Mouse (Mus musculus) heart, adult 18-20 months (tissue): ENCODE results near the gene Zfp874b. TPM values are rescaled to one million over a fixed set of nuclear protein-coding genes. Genes with fewer than 3 reads are reported as not detected.
"Not testable (repeated sequence)": the region's sequence is repeated elsewhere in the genome, so short reads cannot be mapped to it uniquely, and the experiment has no call there.

ENCODE experiments used
- DNase-seq, 2 experiments: peaks; one replicate each; pipeline ENCODE4 v3.0.0; 2021 to 2022; ENCODE audit warnings: mixed read lengths in 1 of 2
- long read RNA-seq, 2 experiments: library from polyadenylated mRNA; stranded (forward); transcript quantifications; one replicate each; pipeline ENCODE4 v2.0.0; 2021
- total RNA-seq, 2 experiments: library from RNA; stranded (reverse); gene quantifications; 2 replicates each; pipeline ENCODE4 v1.2.3; 2021

The Zfp874b gene
- total RNA-seq, result 10 to 100 TPM; 14.9 to 17.5 TPM
- long read RNA-seq, experiment 1, partial matches to known transcripts, result 0 of 1 reads
- long read RNA-seq, experiment 1, other reads (novel, unspliced or antisense), result 1 of 1 reads
- long read RNA-seq, experiment 2, partial matches to known transcripts, result 0 of 2 reads
- long read RNA-seq, experiment 2, other reads (novel, unspliced or antisense), result 2 of 2 reads

DNA sequence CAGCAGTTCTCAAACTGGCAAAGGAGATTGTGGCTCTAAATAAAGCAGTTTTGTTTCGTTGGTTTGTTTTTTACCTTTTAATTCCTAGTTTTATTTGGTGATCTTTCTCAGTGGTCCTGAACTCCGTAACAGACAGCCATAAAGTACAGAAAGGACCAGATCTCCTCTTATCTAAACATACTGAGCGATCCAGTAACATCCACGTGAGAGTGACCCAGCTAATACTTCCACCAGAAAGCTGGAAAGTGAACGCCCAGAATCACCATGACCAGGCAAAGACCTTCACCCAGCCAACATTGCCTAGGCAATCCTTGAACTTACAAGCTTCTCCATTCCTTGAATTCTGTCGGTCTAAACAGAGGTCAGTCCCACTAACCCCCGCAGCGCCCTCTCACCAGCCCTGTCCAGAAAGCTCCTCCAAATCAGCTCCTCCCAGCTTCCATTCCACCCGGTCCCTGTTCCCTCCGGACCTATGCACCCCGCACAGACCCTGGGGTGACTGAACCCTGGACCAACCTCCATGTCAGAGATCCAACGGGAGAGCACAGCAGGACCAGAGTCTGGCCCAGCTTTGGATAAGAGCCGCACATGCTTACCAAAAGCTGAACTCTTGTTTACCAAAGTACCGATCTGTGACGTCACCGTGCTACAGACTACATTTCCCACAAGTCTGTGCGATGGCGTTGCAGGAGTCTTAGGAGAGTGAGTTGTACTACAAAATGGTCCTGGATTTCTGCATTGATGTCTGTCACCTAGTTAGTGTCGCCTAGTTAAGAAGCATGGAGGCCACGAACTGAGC, at the start of gene Zfp874b:
Gene Zfp874b, minus strand, starts transcription at position 634 of the 799 bp plus-strand sequence.
- DNase-seq, result peak; percentile 95 to 97

DNA sequence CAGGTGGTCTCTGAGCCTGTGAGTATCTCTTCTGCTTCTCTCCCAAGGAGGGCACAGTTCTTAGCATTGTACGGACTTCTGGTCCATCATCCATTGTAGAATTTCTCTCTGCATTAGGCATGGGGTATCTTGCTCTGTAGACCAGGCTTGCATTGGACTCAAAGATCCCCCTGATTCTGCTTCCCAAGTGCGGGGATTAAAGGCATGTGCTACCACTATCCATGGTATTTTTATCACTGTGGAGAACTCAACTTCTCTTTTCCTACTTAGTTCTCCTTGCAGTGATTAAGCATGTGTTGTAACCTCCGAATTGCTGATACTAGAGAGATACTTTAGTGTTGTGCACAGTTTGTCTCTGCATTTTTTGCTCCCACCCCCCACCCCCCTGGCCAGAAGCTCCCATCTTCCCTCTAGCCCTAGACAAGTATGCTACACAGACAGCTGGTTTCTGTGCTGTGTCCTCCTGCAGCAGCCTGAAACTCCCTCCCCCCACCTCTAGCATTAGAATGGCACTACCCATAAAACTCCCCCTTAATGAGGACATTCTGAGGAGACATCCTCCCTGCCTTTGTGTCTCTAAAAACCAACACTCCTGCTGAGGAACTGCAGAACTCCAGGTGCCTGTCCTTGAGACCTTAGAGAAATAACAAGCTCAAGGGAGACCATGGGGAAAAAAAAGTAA, 43.1 kb upstream of the Zfp874b start:
- no peak for DNase-seq

DNA sequence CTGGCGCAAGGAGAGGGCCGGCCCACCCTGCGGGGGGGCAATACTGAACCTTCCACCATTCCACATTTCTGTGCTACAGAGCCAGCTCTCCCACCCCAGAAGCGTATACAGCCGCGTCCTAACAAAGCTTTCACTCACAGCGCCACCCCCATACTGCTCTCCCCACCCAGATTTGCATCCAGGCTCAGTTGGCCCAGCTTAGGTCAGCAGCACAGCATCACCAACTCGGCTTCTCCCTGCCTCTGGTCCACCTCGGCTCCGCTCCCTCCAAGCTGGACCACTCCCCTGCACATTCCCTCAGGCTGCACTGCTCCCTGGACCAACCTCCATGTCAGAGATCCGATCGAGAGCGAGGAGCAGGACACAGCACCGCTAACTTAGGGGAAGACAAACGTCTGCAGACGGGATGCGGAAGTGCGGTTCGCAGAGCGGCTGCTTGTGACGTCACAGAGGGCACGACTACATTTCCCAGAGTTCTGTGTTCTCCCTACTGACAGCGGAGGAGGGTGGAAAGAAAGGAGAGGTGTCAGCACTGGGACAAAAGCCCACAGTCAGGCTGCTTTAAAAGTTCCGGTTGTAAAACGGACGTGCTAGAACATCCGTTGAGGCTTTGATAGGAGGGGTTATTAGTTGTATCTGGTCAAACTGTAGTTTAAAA, 41.8 kb upstream of the Zfp874b start, which contains the start of the genes Gm26965 and Zfp87:
Gene Gm26965, minus strand, starts transcription at position 399 of the 658 bp plus-strand sequence.
Gene Zfp87, minus strand, starts transcription at position 425 of the 658 bp plus-strand sequence.
- DNase-seq, result peak; percentile 96 to 97

DNA sequence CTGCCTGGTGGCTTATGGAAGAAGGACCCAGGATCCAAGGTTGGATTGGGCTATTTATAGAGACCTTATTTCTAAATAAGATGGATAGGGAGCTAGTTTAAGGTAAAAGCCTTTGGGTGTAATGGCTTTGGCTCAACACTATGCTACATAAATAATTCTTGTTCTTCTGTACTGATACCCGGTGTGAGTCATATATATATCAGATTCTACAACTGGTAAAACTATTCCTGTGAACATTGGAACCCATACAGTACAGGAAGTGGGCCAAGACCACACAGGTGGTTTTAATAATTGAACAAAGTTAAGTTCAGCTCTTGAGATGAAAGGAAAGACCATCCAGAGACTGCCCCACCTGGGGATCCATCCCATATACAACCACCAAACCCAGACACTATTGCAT, 16.9 kb upstream of the Zfp874b start:
- no peak for DNase-seq

DNA sequence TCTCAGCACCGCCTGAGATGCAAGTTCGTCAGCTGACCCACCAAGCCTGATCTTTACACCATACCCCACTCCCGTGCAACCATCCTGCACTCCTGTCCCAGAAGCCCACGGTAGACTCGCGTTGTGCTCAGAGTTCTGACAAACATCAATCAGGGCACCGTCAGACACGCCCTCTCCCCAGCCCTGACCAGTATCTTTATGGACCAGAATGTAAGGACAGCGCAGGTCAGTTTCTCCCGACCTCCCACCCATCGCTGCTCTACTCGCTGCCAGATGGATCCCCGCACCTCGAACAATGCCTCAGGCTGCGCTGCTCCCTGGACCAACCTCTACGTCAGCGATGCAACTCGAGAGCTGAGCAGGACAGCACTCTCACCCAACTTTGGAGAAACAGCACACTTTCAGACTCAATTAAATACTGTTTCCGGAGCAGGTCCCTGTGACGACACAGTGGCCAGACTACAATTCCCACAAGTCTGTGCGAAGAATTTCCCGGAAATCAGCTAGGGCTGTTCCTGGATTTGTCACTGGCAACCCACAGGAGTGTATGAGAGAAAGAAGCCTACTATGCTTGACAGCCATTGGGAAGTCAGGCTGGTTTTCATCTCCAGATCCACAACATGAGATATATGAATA, 16.1 kb upstream of the Zfp874b start, which contains the start of gene Zfp58:
Gene Zfp58, minus strand, starts transcription at position 472 of the 636 bp plus-strand sequence.
- DNase-seq, result peak; percentile 93 to 94

DNA sequence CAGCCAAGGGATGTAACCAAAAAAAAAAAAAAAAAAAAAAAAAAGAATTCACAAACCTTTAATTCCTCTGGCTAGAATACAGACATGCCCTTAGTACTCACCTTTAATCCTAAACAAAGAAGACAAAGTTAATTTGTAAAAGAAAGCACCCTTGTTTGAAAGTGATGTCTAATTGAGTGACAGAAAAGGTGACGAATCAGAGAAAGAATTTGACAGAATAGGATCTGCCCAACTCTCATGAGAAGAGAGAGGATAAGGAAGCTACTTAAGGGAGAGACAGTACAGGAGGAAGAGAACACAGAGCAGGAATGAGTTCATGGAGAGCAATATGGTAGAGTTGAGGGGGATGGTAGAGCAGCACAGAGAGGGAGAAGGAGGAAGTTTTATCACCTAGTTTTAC, 11.6 kb upstream of the Zfp874b start:
- DNase-seq, result no peak

DNA sequence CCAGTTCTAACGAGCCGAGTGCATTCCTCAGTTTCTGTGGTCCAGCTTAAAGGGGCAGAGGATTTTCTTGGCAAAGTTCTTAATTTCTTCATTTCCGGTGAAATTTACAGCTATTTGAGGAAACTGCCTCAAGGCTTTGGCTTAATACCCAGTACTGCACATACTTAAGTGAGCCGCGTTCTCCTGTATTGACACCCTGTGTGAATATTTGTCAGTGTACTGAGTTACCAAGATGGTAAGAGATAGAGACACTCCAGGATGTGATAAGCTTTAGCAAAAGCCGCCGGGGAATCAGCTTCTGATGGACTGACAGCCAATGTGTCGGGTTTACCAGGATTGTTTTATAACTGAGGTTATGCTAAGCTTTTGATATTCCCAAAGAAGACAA, 360 bp upstream of the Zfp874b start:
- DNase-seq, result no peak

DNA sequence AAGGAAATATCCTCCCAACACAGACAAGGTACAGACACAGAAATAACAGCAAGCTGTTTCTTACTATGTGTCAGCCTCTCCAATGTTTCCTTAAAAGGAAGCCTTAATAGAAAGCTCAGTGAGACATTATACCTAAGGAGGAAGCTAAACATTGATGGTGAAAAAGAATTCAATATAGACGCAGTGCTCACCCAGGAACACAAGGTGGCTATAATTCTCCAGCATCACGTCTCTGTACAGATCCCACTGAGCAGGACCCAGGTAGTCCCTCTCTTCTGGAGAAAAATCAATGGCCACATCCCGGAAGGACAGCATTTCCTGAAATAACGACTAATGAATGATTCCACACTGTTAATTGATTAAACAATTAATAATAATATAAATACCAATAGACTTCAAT, 2.5 kb downstream of the Zfp874b start:
- DNase-seq, result no peak

DNA sequence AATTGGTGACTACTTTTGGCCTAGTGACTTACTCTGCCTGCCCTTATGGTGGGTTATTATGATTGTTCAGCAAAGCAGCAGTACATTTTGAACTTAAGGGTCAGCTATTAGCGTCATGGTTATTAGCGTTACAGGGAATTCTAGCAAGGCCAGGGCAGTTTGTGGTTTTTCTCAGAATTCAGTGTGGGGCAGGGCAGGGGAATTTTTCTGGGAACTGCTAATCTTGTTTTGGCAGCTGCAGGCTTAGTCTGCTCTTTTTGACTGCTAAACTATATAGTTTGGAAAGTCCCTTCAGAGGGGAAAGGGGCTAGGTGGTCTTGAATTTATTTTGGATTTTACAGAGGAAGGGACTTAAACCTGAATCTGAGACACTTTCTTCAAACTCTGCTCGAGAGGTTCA, 14.8 kb downstream of the Zfp874b start:
- no peak for DNase-seq

DNA sequence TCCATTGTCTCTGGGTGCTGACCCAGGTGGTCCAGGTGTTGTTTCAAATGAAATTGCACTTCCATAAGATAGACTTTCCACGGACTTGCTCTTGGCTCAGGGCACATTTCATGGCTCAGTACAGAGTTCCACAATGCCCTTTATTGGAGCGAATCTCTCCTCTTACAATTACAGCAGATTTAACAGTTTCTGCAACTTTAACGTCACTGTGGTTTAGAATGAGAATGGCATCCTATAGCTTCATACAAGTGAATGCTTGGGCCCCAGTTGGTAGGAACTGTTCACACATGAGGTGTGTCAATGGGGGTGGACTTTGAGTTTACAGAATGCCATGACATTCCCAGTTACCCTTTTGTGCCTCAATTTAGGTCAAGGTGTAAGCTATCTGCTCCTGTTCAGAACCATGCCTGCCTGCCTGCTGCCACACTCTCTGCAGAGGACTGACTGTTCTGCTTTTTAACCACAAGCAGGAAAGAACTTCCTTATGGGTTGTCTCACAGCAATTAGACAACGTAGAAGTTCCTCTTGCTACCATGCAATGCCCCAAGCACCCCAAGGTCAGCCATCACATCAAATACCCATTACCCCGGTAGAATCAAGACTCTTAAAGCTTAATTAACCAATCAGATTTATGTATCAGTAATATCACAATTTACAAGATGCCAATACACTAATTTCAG, 20.4 kb downstream of the Zfp874b start:
- peak in 1 of 2 experiments; percentile 8 for DNase-seq

DNA sequence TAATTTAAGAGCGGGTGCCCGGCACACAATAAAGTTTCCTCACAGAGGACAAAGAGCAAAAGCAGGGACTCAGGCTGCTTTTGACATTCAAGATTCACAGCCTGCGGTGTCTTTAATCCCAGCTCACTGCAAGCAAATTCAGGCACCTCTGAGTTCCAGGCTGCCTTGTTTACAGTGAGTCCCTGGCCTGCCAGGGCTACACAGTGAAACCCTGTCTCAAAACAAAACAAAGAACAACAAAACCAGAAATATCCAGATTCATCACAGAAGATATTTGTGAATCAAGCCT, 32.1 kb downstream of the Zfp874b start:
- no peak for DNase-seq

DNA sequence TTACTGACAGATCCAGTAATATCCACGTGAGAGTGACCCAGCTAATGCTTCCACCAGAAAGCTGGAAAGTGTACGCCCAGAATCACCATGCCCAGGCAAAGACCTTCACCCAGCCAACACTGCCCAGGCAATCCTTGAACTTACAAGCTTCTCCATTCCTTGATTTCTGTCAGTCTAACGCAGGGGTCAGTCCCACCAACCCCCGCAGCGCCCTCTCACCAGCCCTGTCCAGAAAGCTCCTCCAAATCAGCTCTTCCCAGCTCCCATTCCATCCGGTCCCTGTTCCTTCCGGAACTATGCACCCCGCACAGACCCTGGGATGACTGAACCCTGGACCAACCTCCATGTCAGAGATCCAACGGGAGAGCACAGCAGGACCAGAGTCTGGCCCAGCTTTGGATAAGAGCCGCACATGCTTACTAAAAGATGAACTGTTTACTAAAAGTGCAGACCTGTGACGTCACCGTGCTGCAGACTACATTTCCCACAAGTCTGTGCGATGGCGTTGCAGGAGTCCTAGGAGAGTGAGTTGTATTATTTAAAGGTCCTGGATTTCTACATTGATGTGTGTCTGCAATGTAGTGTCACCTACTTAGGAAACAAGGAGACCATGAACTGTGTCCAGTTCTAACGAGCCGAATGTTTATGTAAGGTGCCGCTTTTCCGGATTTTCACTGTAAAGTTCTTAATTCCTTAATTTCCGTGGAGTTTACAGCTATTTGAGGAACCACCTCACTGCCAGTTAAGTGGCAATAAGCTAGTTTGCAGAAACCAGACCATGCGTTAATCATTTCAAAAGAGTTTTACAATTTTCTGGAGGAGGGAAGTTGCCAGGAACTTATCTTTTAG, 32.7 kb downstream of the Zfp874b start, which contains the start of gene Zfp874a:
Gene Zfp874a, minus strand, starts transcription at position 453 of the 849 bp plus-strand sequence.
- peak; percentile 96 to 97 for DNase-seq

DNA sequence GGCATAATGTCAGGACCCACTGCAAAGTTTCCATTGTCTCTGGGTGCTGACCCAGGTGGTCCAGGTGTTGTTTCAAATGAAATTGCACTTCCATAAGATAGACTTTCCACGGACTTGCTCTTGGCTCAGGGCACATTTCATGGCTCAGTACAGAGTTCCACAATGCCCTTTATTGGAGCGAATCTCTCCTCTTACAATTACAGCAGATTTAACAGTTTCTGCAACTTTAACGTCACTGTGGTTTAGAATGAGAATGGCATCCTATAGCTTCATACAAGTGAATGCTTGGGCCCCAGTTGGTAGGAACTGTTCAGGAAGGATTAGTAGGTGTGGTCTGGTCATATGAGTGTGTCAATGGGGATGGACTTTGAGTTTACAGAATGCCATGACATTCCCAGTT, 47.0 kb downstream of the Zfp874b start:
- DNase-seq, result not testable (repeated sequence)

DNA sequence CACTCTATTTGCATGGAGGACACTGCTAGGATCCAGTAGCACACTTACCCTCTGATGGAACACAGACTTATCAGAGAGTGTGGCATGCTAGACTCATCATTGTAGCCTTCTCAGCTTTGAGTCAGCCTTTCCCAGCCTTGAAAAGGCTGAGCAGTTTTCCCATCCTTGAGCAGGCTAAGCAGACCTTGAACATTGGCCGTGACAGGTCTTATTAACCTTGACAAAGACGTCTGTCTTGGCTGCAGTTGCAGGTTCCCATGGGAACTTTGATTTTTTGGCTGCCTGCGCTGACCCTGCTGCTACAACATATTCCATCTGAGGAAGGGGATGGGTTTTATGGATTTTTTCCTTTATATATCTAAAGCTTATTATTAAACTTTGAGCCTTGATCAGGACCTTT, 55.9 kb downstream of the Zfp874b start:
- no peak for DNase-seq

DNA sequence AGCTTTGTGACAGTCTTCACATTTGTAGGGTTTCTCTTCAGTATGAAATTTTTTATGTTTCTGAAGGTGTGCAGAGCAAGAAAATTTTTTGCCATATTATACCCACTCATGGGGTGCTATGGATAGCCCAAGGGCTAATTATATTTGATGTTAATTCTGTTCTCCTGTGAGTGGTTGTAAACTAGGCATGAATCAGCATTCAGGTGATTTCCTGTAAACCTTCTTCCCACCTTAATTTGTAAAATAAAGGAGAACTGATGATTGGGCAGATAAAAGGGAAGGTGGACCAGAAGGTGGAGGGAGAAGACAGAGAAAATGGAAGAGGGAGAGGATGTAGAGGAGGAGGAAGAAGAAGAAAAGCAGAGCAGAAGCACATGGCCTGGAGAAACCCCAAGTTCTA, 58.4 kb downstream of the Zfp874b start:
- DNase-seq, result not testable (repeated sequence)

DNA sequence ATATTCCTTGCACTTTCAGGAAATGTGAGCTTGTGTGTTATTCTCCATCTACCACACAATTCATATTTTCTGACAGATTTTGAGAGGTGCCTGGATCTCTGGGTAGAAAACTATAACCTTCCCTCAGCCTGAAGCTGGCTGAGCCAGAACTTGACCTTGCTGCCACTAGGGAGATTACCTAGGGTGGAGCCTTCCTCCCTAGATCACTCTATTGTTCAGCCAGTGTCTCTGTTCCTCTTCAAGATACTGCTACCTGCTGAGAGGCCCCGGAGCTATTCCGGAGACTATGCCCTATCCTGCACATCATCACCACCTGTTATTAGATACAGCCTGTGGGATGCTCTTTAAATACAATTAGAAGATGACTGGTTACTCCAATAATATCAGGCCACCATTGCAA, 61.5 kb downstream of the Zfp874b start:
- not testable (repeated sequence) for DNase-seq
